Mouse (Mus musculus) MEL (cell line): Measurements from ENCODE around the gene Glrx3.

ENCODE experiments used
- CHD2 ChIP-seq: IDR thresholded peaks from 2 replicates; pipeline ENCODE4 v1.6.1; 2011; ENCODE audit warnings: low read length, improper control_type of control experiment
- CTCF ChIP-seq, 3 experiments: IDR thresholded peaks in 2 of 3; conservative IDR thresholded peaks in 1 of 3; 2 replicates each; pipeline ENCODE4 v1.5.1; 2011 to 2012; ENCODE audit warnings: low read length in 3 of 3, low read depth in 2 of 3, mild to moderate bottlenecking in 2 of 3, improper control_type of control experiment in 1 of 3, inconsistent platforms in 1 of 3, mixed read lengths in 1 of 3, moderate library complexity in 1 of 3; ENCODE audit not compliant: control insufficient read depth in 1 of 3, insufficient read depth in 1 of 3, poor library complexity in 1 of 3, severe bottlenecking in 1 of 3
- EP300 ChIP-seq, 2 experiments: IDR thresholded peaks; 2 replicates each; pipeline ENCODE4 v1.6.1; 2011; ENCODE audit warnings: improper control_type of control experiment in 2 of 2, low read length in 2 of 2, low read depth in 1 of 2, mild to moderate bottlenecking in 1 of 2
- MAX ChIP-seq: IDR thresholded peaks from 2 replicates; pipeline ENCODE4 v1.6.1; 2011; ENCODE audit warnings: low read length, improper control_type of control experiment
- MEF2A ChIP-seq: IDR thresholded peaks from 2 replicates; pipeline ENCODE4 v1.6.1; 2014; ENCODE audit warnings: low read depth, mild to moderate bottlenecking, inconsistent platforms, low read length, improper control_type of control experiment; ENCODE audit not compliant: poor library complexity, insufficient replicate concordance, severe bottlenecking; ENCODE audit errors: extremely low read depth
- MXI1 ChIP-seq: IDR thresholded peaks from 2 replicates; pipeline ENCODE4 v1.6.1; 2011; ENCODE audit warnings: mild to moderate bottlenecking, low read depth, low read length, improper control_type of control experiment
- POLR2A ChIP-seq, 2 experiments: IDR thresholded peaks; 2 replicates each; pipeline ENCODE4 v1.6.1; 2011 to 2012; ENCODE audit warnings: low read length in 2 of 2, mild to moderate bottlenecking in 2 of 2, control low read depth in 1 of 2, improper control_type of control experiment in 1 of 2, low read depth in 1 of 2, moderate library complexity in 1 of 2; ENCODE audit not compliant: control insufficient read depth in 1 of 2, insufficient read depth in 1 of 2, poor library complexity in 1 of 2
- POLR2AphosphoS2 ChIP-seq: IDR thresholded peaks from 2 replicates; pipeline ENCODE4 v1.6.1; 2011; ENCODE audit warnings: low read length, improper control_type of control experiment
- SIN3A ChIP-seq: IDR thresholded peaks from 2 replicates; pipeline ENCODE4 v1.6.1; 2012; ENCODE audit warnings: low read length, improper control_type of control experiment, inconsistent platforms
- TBP ChIP-seq: IDR thresholded peaks from 2 replicates; pipeline ENCODE4 v1.8.0; 2011; ENCODE audit warnings: low read depth, low read length, improper control_type of control experiment
- TCF12 ChIP-seq: IDR thresholded peaks from 2 replicates; pipeline ENCODE4 v1.6.1; 2014; ENCODE audit warnings: low read depth, mild to moderate bottlenecking, inconsistent platforms, low read length, improper control_type of control experiment, moderate library complexity
- USF1 ChIP-seq: IDR thresholded peaks from 2 replicates; pipeline ENCODE4 v1.6.1; 2014; ENCODE audit warnings: low read depth, mild to moderate bottlenecking, inconsistent platforms, low read length, improper control_type of control experiment, moderate library complexity
- ZC3H11A ChIP-seq: IDR thresholded peaks from 2 replicates; pipeline ENCODE4 v1.6.1; 2012; ENCODE audit warnings: low read depth, mild to moderate bottlenecking, inconsistent platforms, low read length, improper control_type of control experiment

DNA sequence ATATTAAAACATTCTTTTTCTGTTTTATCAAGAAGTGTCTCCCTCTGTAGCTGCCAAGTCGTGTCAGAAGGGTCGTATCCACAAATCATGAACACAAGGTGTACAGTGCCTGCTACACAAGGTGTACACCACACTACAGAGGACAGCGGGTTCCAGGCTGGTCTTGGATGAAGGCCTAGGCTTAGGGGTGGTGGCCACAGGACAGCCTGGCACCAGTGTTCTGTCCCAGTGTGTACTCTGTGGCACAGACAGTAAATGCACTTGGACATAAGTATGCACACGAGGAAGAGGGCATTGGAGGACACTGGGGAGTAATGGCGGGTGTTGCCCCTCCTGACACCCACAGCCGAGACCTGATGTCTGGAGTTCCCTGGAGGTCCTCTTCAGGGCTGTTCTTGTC is 34.7 kb downstream of the Glrx3 start:
- no peak for TF ChIP-seq POLR2A (IDR thresholded peaks at IDR 0.05; ENCODE audit: control insufficient read depth in 1 of 2, insufficient read depth in 1 of 2, low read depth in 1 of 2, low read length in 2 of 2, poor library complexity in 1 of 2)
- no peak for TF ChIP-seq USF1
- no peak for TF ChIP-seq CTCF (IDR thresholded peaks at IDR 0.05 in 2 of 3, conservative IDR thresholded peaks at IDR 0.05 in 1 of 3; ENCODE audit: control insufficient read depth in 1 of 3, insufficient read depth in 1 of 3, low read depth in 2 of 3, low read length in 3 of 3, poor library complexity in 1 of 3, severe bottlenecking in 1 of 3)
- no peak for TF ChIP-seq ZC3H11A
- no peak for TF ChIP-seq POLR2AphosphoS2
- no peak for TF ChIP-seq EP300 (IDR thresholded peaks at IDR 0.05; ENCODE audit: low read depth in 1 of 2, low read length in 2 of 2)
- no peak for TF ChIP-seq MAX
- TF ChIP-seq TCF12: no peak
- TF ChIP-seq MEF2A: no peak
- no peak for TF ChIP-seq MXI1
- no peak for TF ChIP-seq SIN3A
- no peak for TF ChIP-seq CHD2
- TF ChIP-seq TBP: no peak
